Mouse (Mus musculus) ovary, postnatal 14 days (tissue): ENCODE data around the gene Zfp46.

Source experiments
- DNase-seq: peaks from one replicate; pipeline ENCODE4 v3.0.0; 2022; ENCODE audit warnings: low spot score

Zfp46 gene

GRCm38 (mm10) chr4:136266716-136267343 lies 17.7 kb upstream of the Zfp46 start:
- no peak for DNase-seq

- no peak for DNase-seq
Observed at GRCm38 (mm10) chr4:136268912-136269311, 15.6 kb upstream of the Zfp46 start.

DNA sequence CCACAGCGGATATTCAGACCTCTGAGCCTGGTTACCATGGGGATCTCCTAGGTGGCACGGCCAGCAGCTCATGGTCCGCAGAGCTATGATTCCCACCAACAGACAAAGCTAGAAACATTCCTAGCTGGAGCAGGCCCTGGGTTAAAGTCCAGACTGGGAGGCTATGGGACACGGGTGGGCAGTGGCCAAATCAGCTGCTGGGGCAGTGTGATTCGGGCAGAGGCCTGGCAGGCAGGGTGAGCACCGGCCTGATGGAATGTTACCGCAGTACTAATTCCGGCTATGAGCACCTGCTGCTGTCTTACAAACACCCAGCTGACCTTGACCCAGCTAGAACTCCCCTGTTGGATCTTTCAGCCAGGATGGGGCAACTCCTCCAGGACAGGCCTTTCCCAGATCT lies 13.8 kb upstream of the Zfp46 start:
- no peak for DNase-seq

GRCm38 (mm10) chr4:136281097-136281496 lies 3.4 kb upstream of the Zfp46 start:
- DNase-seq, result no peak

DNA sequence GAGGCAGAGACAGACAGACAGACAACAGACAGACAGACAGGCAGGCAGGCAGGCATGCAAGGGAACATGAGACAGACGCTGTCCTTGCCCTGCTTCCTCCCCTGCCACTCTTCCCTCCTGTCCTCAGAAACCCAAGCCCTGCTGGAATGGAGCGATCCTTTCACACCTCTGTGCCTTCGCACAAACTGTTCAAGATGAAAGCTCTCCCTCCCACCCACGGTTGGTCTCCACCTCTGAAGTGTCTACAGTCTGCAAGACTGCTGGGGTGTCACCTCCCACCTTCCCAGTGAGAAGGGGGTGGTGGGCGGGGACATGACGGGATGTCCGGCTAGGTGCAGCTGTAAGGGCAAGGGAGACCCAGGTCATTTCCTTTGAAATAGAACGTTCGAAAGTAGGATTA lies 2.9 kb upstream of the Zfp46 start:
- DNase-seq, result no peak

DNA sequence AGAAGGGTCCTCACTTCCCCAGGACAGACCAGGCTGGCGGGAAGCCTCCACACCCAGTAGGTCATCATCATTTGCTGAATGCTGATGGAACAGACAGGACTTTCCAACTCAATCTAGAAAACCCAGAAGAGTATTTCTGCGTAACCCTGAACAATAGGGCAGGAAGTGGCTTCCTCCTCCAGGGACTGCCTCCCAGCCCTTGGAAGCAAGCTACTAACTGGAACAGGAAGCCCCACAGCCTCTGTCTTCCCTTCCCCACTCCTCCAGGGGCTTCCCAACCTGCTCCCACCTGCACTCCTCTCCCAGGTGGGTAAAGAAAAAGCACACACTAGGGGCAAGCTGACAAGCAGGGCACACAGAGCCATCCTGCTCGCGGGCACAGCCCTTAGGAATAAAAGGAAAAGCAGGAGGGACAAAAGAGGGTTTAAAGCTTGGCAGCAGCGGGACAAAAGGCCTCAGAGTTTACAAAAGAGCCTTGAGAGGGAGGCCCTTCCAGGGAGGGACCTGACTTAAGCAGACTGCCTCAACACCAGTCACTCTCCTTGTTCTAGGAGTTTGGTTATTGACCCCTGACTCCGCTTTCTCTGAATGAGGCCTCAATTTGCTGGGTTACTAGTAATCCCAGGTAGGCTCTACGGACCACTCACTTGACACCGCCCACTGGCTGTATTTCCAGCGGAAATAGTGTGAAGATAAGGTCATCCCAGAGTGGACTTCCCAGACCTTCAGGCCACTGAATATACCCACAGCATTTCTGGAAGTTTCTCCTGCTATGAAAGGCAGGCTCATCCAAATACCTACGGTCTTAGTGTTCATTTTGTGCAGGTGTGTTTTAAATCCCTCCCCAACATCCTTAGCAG lies 1.6 kb upstream of the Zfp46 start:
- no peak for DNase-seq

DNA sequence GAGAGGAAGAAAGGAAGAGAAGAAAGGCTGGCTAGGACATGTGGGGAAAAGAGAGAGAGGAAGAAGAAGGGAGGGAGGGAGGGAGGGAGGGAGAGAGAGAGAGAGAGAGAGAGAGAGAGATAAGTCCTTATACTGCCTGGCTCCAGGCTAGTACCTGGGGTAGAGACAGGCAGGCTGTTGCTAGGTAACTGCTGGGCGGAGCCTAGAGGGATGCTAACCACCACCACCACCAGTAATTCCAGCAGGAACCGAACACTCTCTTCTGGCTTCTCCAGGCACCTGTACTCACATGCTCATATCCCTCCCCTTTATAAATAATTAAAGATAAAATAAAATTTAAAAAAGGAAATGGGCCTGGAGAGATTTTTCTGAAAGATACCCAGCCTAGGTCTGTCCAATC lies 700 bp upstream of the Zfp46 start:
- DNase-seq, result no peak

DNA sequence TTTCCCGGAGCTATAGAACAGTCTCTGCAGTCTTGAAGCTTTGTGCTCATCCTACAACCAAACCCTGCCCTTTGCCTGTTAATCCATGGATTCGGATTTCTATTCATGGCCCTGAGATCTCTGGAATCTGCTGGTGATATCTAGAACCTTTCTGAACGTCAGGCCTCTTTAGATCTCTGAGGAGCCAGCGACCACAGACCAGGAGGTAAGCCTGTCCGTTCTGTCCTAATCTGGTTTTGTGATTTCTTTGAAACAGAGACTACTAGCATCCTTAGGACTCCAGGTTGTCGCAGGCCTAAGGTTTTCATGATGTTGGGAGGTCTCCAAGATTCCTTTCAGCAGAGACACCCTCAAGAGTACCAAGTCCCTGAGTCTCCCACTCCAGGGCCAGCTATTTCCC lies 408 bp downstream of the Zfp46 start:
- DNase-seq, result peak; percentile 15

DNA sequence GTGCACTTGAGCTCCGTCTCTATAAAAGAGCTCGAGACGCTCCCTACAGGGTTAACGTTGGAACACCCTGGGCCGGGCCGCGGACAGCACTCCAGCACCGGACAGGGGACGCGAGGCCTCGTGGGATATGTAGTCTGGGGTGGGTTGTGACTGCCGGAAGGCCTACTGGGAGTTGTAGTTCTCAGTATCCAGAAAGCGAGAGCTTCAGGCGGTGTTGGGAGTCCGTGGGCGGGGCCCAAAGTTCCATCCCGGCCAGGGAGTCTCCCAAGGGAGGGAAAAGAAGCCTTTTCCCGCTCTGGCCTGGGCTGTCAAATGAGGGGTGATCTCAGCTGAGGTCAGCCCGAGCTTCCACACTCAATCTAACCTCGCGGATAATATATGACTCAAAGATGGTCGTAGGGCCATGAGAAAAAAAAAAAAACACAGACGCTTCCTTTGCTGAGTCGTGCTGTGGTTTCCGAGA lies 896 bp downstream of the Zfp46 start:
- DNase-seq, result peak; percentile 85

GRCm38 (mm10) chr4:136285811-136286371 lies 1.4 kb downstream of the Zfp46 start:
- peak; percentile 90 for DNase-seq

GRCm38 (mm10) chr4:136289918-136290780 lies 5.7 kb downstream of the Zfp46 start:
- no peak for DNase-seq

DNA sequence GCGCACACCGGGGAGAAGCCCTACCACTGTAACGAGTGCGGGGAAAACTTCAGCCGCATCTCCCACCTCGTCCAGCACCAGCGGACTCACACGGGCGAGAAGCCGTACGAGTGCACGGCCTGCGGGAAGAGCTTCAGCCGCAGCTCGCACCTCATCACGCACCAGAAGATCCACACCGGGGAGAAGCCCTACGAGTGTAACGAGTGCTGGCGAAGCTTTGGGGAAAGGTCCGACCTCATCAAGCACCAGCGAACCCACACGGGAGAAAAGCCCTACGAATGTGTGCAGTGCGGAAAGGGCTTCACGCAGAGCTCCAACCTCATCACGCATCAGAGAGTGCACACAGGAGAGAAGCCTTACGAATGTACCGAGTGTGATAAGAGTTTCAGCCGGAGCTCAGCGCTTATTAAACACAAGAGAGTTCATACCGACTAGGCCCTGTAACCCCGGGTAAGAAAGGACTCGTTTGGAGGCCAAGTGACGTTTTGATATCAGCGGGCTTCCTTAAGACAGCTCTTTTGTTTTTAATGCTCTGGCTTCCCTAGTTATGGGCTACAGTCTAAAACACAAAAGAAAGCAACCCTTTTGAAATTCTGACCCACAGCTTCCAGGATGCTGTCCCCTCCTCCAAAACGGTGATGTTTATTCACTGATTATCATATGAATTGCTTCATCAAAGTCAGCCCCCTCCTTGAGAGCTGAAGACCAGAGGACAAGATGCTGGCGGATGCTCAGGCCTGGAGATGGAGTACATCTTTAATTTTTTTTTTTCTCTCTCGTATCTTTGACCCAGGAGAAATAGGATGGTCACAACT lies 6.5 kb downstream of the Zfp46 start:
- DNase-seq, result no peak

DNA sequence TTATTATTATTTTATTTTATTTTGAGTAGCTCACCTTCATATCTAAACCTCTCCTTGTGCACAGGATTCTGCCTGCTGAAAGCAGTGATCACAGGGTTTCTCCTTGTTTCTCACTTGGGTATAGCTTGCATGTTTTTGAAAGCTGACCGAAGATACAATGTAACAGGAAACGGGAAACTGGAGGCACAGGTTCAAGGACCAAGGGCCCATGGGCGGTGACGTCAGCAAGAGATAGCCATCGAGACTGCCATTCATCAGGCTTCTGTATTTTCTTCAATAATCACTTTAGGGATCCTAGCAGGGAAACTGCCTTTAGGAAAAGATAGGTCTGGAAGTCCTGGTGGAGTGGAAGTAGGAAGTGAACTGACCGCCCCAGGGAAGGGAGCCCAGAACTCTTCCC lies 7.2 kb downstream of the Zfp46 start:
- no peak for DNase-seq

DNA sequence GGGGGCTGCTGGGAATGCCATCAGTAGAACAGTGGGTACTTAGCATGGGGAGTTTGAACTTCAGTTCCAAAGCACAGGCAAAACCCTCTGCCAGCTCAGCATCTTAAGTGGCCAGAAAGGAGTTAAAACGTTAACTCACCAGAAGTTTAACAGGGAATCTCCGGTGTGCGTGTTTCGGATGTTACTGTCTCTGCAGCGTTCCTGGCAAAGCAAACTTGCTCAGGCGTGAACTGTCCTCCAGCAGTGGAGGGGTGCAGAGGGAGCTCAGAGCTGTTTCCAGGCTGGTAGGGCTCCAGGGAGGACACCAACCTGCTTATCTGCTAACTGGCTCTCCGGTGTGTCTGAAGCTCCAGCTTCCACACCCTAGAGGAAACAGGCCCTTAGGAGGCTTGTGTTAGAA lies 11.5 kb downstream of the Zfp46 start:
- DNase-seq, result no peak

DNA sequence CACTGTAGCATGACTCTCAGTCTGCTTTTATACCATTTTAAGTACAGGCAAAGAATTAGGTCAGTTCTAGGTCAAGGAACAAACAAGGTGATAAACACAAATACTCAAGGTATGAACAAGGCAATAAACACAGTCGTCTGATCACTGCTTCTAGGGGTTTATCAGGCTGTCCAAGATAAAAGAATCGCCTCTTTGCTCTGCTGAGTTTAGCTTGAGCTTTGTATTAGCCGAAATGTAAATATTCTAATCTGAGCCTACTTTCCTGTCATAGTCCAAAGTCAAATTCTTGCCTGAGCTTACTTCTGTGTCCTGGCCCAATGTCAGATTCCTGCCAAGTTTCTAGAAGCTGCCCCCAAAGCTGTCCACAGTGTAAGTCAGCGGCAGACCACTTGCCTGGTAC lies 18.0 kb downstream of the Zfp46 start:
- DNase-seq, result no peak

- DNase-seq, result no peak
Observed at GRCm38 (mm10) chr4:136304181-136304580, 19.7 kb downstream of the Zfp46 start.

DNA sequence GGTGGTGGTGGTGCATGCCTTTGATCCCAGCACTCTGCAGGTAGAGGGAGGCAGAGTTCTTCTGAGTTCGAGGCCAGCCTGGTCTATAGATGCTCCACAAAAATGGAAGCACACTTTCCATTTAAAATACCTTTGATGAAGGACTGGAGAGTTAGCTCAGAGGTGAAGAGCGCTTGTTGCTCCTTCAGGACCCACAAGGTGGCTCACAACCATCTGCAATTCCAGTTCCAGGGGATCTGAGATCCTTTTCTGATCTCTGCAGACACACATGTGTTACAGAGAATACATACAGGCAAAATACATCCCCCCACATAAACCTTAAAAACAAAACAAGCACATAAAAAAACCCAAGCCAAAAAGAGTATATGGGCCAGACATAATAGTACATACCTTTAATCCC lies 23.9 kb downstream of the Zfp46 start:
- DNase-seq, result no peak

DNA sequence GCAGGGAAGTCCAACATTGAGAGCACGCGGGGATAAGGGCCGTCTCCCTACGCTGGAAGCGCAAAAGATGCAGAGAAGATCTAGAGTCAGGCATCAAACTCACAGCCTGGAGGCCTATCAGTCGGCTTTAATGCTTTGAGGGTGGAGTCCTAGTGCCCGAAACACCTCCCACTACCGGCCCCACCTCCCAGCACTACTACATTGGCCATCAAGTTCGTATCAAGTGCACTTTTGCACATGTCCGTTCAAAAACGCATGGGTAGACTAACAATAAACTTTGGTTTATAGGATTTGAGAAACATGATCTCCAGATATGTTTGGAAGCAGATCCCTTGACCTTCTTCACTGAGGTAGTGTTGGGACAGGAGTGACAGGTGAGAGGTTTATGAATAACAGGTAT lies 25.3 kb downstream of the Zfp46 start:
- peak; percentile 30 for DNase-seq

- DNase-seq, result peak; percentile 99
Observed at GRCm38 (mm10) chr4:136310229-136311041, 26.0 kb downstream of the Zfp46 start, which contains the start of gene Hnrnpr. Gene Hnrnpr, plus strand, starts transcription at chr4:136310942.
